Comparison of ENCODE assay signal across 8 mouse cellular contexts in genomic region chr13:23698300-23698693, GRCm38 (mm10). TPM values are rescaled to one million over a fixed set of nuclear protein-coding genes. Genes with fewer than 3 reads are reported as not detected.
DNase-seq lines count a peak whose midpoint lies in the region; ATAC-seq lines count a peak whose summit lies in the region.

Gene Hist1h4c (minus strand): TSS chr13:23698454.

- no peaks in the 10 kb centered on the region for H3K36me3 ChIP-seq in hindbrain, embryonic 11.5 days (ENCODE audit: control insufficient read depth, insufficient read depth, low read length)

- under 1% methylated on average over 20 of the region's 22 CpGs for WGBS in hindbrain, embryonic 11.5 days

- DNase-seq in Muller cell, postnatal 12 days (ENCODE audit: inconsistent ontology term), result peak; percentile 98
- DNase-seq in cerebellum, adult 9-11 months, result peak; percentile 99
- DNase-seq in frontal cortex, adult 2 months (ENCODE audit: extremely low spot score in 1 of 2, low spot score in 1 of 2), result peak; percentile 98 to 100
- peak; percentile 99 for DNase-seq in hindbrain, embryonic 11.5 days (ENCODE audit: low spot score)
- DNase-seq in layer of hippocampus, postnatal 10 days (ENCODE audit: low spot score in 2 of 2), result peak; percentile 99
- peak; percentile 99 for DNase-seq in lung, postnatal 10 days
- DNase-seq in ovary, postnatal 36 days (ENCODE audit: low spot score), result peak; percentile 95
- peak; percentile 100 for DNase-seq in thymus, postnatal 25 days

- peak; percentile 97 for ATAC-seq in hindbrain, embryonic 11.5 days (ENCODE audit: low FRiP score)

- no peaks in the 10 kb centered on the region for H3K4me1 ChIP-seq in hindbrain, embryonic 11.5 days (replicated peaks; ENCODE audit: control insufficient read depth, insufficient read depth, low read length)

- H3K27ac ChIP-seq in hindbrain, embryonic 11.5 days (ENCODE audit: low read depth, low read length), result peak within 1 kb of the TSS; percentile 71

- no peaks in the 10 kb centered on the region for H3K9me3 ChIP-seq in hindbrain, embryonic 11.5 days (ENCODE audit: control insufficient read depth, low read length)

- no peaks in the 10 kb centered on the region for H3K27me3 ChIP-seq in hindbrain, embryonic 11.5 days (ENCODE audit: control insufficient read depth, insufficient read depth, low read length)

- H3K4me2 ChIP-seq in hindbrain, embryonic 11.5 days (replicated peaks; ENCODE audit: low read depth, low read length), result peak within 1 kb of the TSS; percentile 49

- peak within 1 kb of the TSS; percentile 56 for H3K9ac ChIP-seq in hindbrain, embryonic 11.5 days (ENCODE audit: low read depth, low read length)

- peak within 1 kb of the TSS; percentile 42 for H3K4me3 ChIP-seq in hindbrain, embryonic 11.5 days (ENCODE audit: low read depth, low read length)

RNA-seq across cellular contexts. Expression of gene Hist1h4c, which starts in this region (rescaled TPM):
- polyA plus RNA-seq in frontal cortex, adult 2 months (2012; rRNA removed), result 3.1 and 3.3 TPM in 2 replicates
- polyA plus RNA-seq in hindbrain, embryonic 11.5 days (2014; fragmentation: Nextera tagmentation; extraction: Ambion mirVana), result 4.5 and 4.9 TPM in 2 replicates
- total RNA-seq in layer of hippocampus, postnatal 10 days (2021), result 100 to 1,000 TPM; 102 to 111 TPM

Comparison
In these comparisons a context has a peak if more than half of its experiments do, and no peak if none do; other contexts are left out.
1. Peak in every context shown above with its lines: DNase-seq, ATAC-seq, H3K4me3 ChIP-seq and H3K27ac ChIP-seq.